Mouse (Mus musculus): ENCODE data around the gene Zbp1. TPM values are rescaled to one million over a fixed set of nuclear protein-coding genes. Genes with fewer than 3 reads are reported as not detected.
A peak's percentile ranks its signal among the peaks of the same experiment; 100 is the strongest.

Zbp1 gene
- polyA plus RNA-seq, 1 experiment from 2014 or later, result 0.54 TPM

DNA sequence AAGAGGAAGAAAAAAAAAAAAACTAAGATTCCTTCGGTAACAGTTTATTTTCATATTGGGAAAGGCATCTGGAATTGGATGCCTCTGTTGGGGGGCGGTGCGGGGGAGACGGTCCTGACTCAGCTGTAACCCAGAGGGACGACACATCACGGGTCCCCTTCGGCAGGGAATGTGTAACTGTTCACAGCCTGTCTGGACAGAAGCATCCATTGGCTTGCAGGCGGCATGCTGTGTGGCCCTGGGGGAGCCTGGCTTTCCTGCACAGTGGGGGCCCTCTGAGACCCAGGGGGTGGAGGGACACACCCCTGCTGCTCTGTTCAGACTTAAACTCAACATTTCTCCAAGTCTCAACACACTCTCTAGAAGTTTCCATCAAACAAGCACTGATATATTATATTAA lies 8.1 kb upstream of the Zbp1 start:
- Histone ChIP-seq H3K27me3 (replicated peaks; ENCODE audit: control insufficient read depth, insufficient read depth, low read length) (no peaks in the 10 kb centered on the region), H3K4me2 (ENCODE audit: low read depth, low read length) (no peak overlapping the region), H3K9me3 (ENCODE audit: control insufficient read depth, low read length) (no peaks in the 10 kb centered on the region), H3K27ac (replicated peaks; ENCODE audit: low read depth, low read length) (no peak overlapping the region), H3K4me3 (ENCODE audit: low read depth, low read length) (no peak overlapping the region), H3K9ac (ENCODE audit: low read depth, low read length) (no peak overlapping the region), H3K36me3 (ENCODE audit: control insufficient read depth, insufficient read depth, low read length) (peaks cover 58% of the 10 kb centered on the region), H3K4me1 (ENCODE audit: control insufficient read depth, insufficient read depth, low read length) (no peaks in the 10 kb centered on the region)
- 81% methylated on average over 8 of the region's 8 CpGs for WGBS
- DNase-seq (ENCODE audit: low spot score), result no peak
- no peak for ATAC-seq (ENCODE audit: low read depth)

DNA sequence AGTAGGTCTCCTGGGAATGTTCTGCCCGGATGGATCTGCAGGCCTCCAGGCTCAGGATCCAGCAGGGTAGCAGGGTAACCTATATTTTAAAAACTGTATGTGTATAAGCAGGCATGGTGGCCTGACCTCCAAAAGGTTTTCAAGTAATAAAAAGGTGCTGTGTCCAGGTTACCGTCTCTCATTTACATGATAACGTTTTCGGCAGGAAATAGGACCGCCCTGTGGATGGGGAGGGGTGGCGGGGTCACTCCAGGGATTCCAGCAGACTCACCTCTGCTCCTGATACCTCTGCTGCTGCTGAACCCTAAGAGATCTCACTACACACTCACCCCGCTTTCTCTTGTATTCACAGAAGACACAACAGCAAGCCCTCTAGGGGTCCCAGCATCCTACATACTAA lies 7.2 kb upstream of the Zbp1 start:
- ATAC-seq (ENCODE audit: low read depth) (no peak), DNase-seq (ENCODE audit: low spot score) (no peak)
- H3K4me1 ChIP-seq (ENCODE audit: control insufficient read depth, insufficient read depth, low read length), result no peaks in the 10 kb centered on the region
- 77% methylated on average over 7 of the region's 7 CpGs for WGBS
- H3K27ac ChIP-seq (replicated peaks; ENCODE audit: low read depth, low read length), result no peak overlapping the region
- peaks cover 49% of the 10 kb centered on the region for H3K36me3 ChIP-seq (ENCODE audit: control insufficient read depth, insufficient read depth, low read length)
- H3K4me2 ChIP-seq (ENCODE audit: low read depth, low read length), result no peak overlapping the region
- no peaks in the 10 kb centered on the region for H3K27me3 ChIP-seq (replicated peaks; ENCODE audit: control insufficient read depth, insufficient read depth, low read length)
- H3K9ac ChIP-seq (ENCODE audit: low read depth, low read length), result no peak overlapping the region
- no peak overlapping the region for H3K4me3 ChIP-seq (ENCODE audit: low read depth, low read length)
- no peaks in the 10 kb centered on the region for H3K9me3 ChIP-seq (ENCODE audit: control insufficient read depth, low read length)

DNA sequence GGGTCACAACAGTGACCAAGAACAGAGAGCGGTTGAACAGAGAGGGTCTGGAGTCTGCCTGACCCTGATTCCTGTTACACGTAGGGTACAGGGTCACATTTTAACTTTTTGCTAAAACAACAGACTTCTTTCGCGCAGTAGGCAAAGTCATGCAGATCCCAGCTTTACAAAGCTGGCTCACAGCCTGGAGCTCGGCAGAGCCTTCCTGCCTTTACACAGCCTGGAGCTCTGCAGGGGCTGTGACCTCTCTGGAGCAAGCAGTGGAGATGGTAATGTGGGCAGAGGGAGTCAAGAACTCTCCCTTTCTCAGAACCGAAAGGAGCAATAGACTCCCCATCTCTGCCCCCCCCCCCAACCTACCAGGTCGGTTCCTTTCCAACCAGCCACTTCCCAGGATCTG lies 6.1 kb upstream of the Zbp1 start:
- ATAC-seq (ENCODE audit: low read depth), result no peak
- no peak for DNase-seq (ENCODE audit: low spot score)
- Histone ChIP-seq H3K4me2 (ENCODE audit: low read depth, low read length) (no peak overlapping the region), H3K4me1 (ENCODE audit: control insufficient read depth, insufficient read depth, low read length) (no peaks in the 10 kb centered on the region), H3K9ac (ENCODE audit: low read depth, low read length) (no peak overlapping the region), H3K27ac (replicated peaks; ENCODE audit: low read depth, low read length) (peak overlapping the region; percentile 18), H3K4me3 (ENCODE audit: low read depth, low read length) (no peak overlapping the region), H3K9me3 (ENCODE audit: control insufficient read depth, low read length) (0 out of 2 replicates have a peak, but pooled peaks cover 4% of the 10 kb centered on the region), H3K27me3 (replicated peaks; ENCODE audit: control insufficient read depth, insufficient read depth, low read length) (no peaks in the 10 kb centered on the region), H3K36me3 (ENCODE audit: control insufficient read depth, insufficient read depth, low read length) (peaks cover 40% of the 10 kb centered on the region)
- 46% methylated on average over 7 of the region's 7 CpGs for WGBS

DNA sequence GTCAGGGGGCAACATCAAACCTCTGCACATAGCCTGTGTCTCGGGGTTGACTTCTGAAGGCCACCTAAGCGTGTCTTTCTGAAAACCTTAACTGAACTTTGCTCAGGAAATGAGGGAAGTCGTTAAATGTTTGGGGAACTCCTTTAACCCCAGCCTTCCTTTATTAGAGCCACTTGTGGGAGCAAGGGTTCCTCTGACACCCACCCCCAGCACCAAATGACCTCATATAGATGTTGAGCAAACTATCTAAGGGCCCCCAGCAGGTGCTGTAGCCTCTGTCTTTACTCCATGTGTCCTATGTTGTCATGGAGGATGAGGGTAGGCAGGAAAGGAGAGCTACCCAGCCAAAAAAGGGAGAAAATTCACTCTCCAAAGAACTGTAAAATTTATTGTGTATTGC lies 5.4 kb upstream of the Zbp1 start:
- Histone ChIP-seq H3K9me3 (ENCODE audit: control insufficient read depth, low read length) (0 out of 2 replicates have a peak, but pooled peaks cover 4% of the 10 kb centered on the region), H3K27me3 (replicated peaks; ENCODE audit: control insufficient read depth, insufficient read depth, low read length) (no peaks in the 10 kb centered on the region), H3K4me2 (ENCODE audit: low read depth, low read length) (no peak overlapping the region), H3K36me3 (ENCODE audit: control insufficient read depth, insufficient read depth, low read length) (peaks cover 38% of the 10 kb centered on the region), H3K4me1 (ENCODE audit: control insufficient read depth, insufficient read depth, low read length) (no peaks in the 10 kb centered on the region), H3K4me3 (ENCODE audit: low read depth, low read length) (no peak overlapping the region), H3K27ac (replicated peaks; ENCODE audit: low read depth, low read length) (no peak overlapping the region), H3K9ac (ENCODE audit: low read depth, low read length) (no peak overlapping the region)
- WGBS, result 58% methylated on average over 3 of the region's 3 CpGs
- DNase-seq (ENCODE audit: low spot score) (no peak), ATAC-seq (ENCODE audit: low read depth) (no peak)

DNA sequence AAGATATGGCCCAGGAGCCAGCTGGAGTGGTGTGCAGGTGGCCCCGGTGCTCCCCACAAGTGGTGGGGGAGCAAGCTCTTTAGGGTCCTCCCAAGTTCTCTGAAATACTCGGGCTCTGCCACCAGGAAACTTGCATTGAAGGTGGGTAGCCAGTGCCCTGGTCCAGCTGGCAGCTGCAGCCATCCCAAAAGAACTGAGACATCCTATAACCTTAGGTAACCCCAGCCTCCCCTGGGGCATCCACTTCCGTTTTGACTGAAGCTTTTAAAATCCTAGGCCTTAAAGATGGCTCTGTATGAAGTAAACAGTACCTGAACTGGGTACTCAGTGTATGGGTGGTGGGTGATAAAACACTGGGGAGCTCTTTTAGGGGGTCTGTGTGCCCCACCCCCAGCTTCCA lies 4.8 kb upstream of the Zbp1 start:
- H3K27ac ChIP-seq (replicated peaks; ENCODE audit: low read depth, low read length), result no peak overlapping the region
- no peak for DNase-seq (ENCODE audit: low spot score)
- WGBS, result 52% methylated on average over 3 of the region's 3 CpGs
- H3K9me3 ChIP-seq (ENCODE audit: control insufficient read depth, low read length), result 0 out of 2 replicates have a peak, but pooled peaks cover 4% of the 10 kb centered on the region
- H3K4me1 ChIP-seq (ENCODE audit: control insufficient read depth, insufficient read depth, low read length), result no peaks in the 10 kb centered on the region
- no peak overlapping the region for H3K4me3 ChIP-seq (ENCODE audit: low read depth, low read length)
- peaks cover 32% of the 10 kb centered on the region for H3K36me3 ChIP-seq (ENCODE audit: control insufficient read depth, insufficient read depth, low read length)
- no peaks in the 10 kb centered on the region for H3K27me3 ChIP-seq (replicated peaks; ENCODE audit: control insufficient read depth, insufficient read depth, low read length)
- H3K9ac ChIP-seq (ENCODE audit: low read depth, low read length), result no peak overlapping the region
- no peak for ATAC-seq (ENCODE audit: low read depth)
- H3K4me2 ChIP-seq (ENCODE audit: low read depth, low read length), result no peak overlapping the region

DNA sequence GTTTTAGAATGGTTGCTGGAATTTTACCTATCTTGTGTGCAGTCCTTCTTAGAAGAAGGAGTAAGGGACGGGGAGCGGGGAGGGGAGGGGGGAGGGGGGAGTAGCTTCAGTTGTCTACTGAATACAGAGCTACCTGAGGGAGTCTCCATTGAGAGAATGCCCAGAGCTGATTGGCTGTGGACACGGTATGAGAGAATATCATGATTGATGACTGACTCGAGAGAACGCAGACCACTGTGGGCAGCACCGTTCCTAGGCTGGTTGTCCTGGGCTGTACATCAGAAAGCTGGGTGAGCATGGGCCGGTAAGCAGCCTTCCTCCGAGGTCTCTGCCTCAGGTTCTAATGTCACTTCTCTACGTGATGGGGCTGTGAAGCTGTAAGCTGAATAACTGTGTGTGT lies 2.0 kb upstream of the Zbp1 start:
- H3K4me3 ChIP-seq (ENCODE audit: low read depth, low read length), result no peak overlapping the region
- 0 out of 2 replicates have a peak, but pooled peaks cover 4% of the 10 kb centered on the region for H3K9me3 ChIP-seq (ENCODE audit: control insufficient read depth, low read length)
- H3K9ac ChIP-seq (ENCODE audit: low read depth, low read length), result no peak overlapping the region
- H3K27ac ChIP-seq (replicated peaks; ENCODE audit: low read depth, low read length), result no peak overlapping the region
- ATAC-seq (ENCODE audit: low read depth), result no peak
- no peaks in the 10 kb centered on the region for H3K27me3 ChIP-seq (replicated peaks; ENCODE audit: control insufficient read depth, insufficient read depth, low read length)
- 0 out of 2 replicates have a peak, but pooled peaks cover 7% of the 10 kb centered on the region for H3K36me3 ChIP-seq (ENCODE audit: control insufficient read depth, insufficient read depth, low read length)
- no peak overlapping the region for H3K4me2 ChIP-seq (ENCODE audit: low read depth, low read length)
- DNase-seq (ENCODE audit: low spot score), result no peak
- no peaks in the 10 kb centered on the region for H3K4me1 ChIP-seq (ENCODE audit: control insufficient read depth, insufficient read depth, low read length)
- 92% methylated on average over 9 of the region's 9 CpGs for WGBS

DNA sequence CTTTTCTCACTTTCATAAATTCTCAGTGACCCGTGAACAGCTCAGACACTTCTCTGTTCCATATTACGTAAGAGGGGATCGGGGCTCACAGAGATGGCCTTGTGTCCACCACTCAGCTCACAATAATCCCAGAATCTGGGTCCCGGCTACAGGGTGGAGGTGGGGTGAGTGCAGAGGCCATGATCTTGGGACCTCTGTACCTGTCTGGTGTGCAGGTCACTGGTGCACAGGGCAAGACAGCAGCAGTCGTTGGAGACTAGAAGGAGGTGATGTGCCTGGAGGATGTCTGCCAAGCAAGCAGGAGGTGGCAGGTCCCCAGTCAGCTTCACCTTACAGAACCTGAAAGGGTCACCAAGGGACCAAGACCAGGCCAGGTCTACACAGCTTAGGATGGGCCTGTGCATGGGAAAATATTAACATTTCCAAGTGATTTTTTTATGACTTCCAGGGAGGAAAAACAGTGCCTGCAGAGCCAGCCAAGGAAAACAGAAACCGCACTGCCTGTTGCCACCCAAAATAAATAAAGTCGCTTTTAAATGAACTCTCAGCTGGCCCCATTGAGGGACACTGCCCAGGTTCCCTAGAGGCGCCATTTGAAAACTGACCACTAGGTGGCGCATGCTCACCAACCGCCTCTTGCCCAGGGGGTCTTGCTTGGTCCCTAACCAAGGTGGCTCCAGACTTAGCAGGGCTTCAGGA lies 682 bp upstream of the Zbp1 start:
- H3K27me3 ChIP-seq (replicated peaks; ENCODE audit: control insufficient read depth, insufficient read depth, low read length), result no peaks in the 10 kb centered on the region
- no peaks in the 10 kb centered on the region for H3K4me1 ChIP-seq (ENCODE audit: control insufficient read depth, insufficient read depth, low read length)
- WGBS, result 49% methylated on average over 9 of the region's 10 CpGs
- no peak for DNase-seq (ENCODE audit: low spot score)
- no peaks in the 10 kb centered on the region for H3K36me3 ChIP-seq (ENCODE audit: control insufficient read depth, insufficient read depth, low read length)
- H3K4me2 ChIP-seq (ENCODE audit: low read depth, low read length), result no peak overlapping the region
- no peak for ATAC-seq (ENCODE audit: low read depth)
- H3K27ac ChIP-seq (replicated peaks; ENCODE audit: low read depth, low read length), result no peak overlapping the region
- H3K4me3 ChIP-seq (ENCODE audit: low read depth, low read length), result no peak overlapping the region
- H3K9ac ChIP-seq (ENCODE audit: low read depth, low read length), result no peak overlapping the region
- H3K9me3 ChIP-seq (ENCODE audit: control insufficient read depth, low read length), result peaks cover 8% of the 10 kb centered on the region; the same call in 1 of the 2 replicates

DNA sequence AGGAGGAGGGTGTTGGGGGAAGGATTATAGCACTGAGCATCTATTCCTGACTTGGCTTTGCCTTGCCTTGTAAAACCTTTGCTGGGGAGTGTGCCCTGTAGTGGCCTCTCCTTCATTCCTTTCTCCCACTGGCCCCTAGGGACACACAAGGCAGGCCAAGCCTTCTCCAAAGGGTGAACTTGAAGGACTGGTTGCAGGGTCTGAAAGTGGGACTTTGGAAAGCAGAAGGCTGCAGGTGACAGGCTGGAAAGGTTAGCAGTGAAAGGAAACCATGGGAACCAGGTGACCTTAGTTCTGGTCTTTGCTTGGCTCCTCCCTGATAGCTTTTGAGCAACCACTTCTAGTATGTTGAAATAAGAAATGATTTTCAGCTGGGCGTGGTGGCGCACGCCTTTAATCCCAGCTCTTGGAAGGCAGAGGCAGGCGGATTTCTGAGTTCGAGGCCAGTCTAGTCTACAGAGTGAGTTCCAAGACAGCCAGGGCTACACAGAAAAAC lies 912 bp downstream of the Zbp1 start:
- Histone ChIP-seq H3K27ac (replicated peaks; ENCODE audit: low read depth, low read length) (no peak overlapping the region), H3K9me3 (ENCODE audit: control insufficient read depth, low read length) (peaks cover 8% of the 10 kb centered on the region; the same call in 1 of the 2 replicates), H3K27me3 (replicated peaks; ENCODE audit: control insufficient read depth, insufficient read depth, low read length) (no peaks in the 10 kb centered on the region), H3K4me1 (ENCODE audit: control insufficient read depth, insufficient read depth, low read length) (no peaks in the 10 kb centered on the region), H3K4me3 (ENCODE audit: low read depth, low read length) (no peak overlapping the region), H3K4me2 (ENCODE audit: low read depth, low read length) (no peak overlapping the region), H3K9ac (ENCODE audit: low read depth, low read length) (no peak overlapping the region), H3K36me3 (ENCODE audit: control insufficient read depth, insufficient read depth, low read length) (no peaks in the 10 kb centered on the region)
- WGBS, result 90% methylated on average over 5 of the region's 5 CpGs
- ATAC-seq (ENCODE audit: low read depth) (no peak), DNase-seq (ENCODE audit: low spot score) (no peak)

DNA sequence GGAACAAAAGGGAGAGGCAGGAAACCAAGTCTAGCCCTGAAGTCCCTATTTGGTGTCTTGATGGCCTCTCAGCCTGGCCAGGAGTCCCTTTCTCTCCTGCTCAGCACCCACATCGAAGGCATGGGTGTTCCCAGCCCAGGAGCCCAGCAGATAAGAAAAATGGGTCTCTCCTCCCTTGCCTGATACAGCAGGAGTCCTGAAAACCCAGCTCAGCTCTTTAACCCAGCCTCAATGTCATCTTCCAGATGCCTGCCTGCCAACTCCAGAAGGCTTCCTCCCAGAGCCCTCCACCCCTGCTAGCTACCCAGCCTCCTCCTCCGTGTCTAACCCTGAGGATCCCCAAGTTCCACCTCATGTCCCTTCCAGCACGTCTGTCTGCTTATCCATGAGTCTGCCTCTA lies 1.5 kb downstream of the Zbp1 start:
- ATAC-seq (ENCODE audit: low read depth), result no peak
- 80% methylated on average over 3 of the region's 3 CpGs for WGBS
- H3K36me3 ChIP-seq (ENCODE audit: control insufficient read depth, insufficient read depth, low read length), result no peaks in the 10 kb centered on the region

More for the DNA sequence above, 1.5 kb downstream of the Zbp1 start:
- H3K4me1 ChIP-seq (ENCODE audit: control insufficient read depth, insufficient read depth, low read length), result no peaks in the 10 kb centered on the region
- no peak overlapping the region for H3K27ac ChIP-seq (replicated peaks; ENCODE audit: low read depth, low read length)
- peaks cover 8% of the 10 kb centered on the region; the same call in 1 of the 2 replicates for H3K9me3 ChIP-seq (ENCODE audit: control insufficient read depth, low read length)
- H3K27me3 ChIP-seq (replicated peaks; ENCODE audit: control insufficient read depth, insufficient read depth, low read length), result no peaks in the 10 kb centered on the region
- H3K9ac ChIP-seq (ENCODE audit: low read depth, low read length), result no peak overlapping the region
- H3K4me3 ChIP-seq (ENCODE audit: low read depth, low read length), result no peak overlapping the region
- no peak for DNase-seq (ENCODE audit: low spot score)
- H3K4me2 ChIP-seq (ENCODE audit: low read depth, low read length), result no peak overlapping the region
